Mouse (Mus musculus): ENCODE data around the gene Atn1. TPM values are rescaled to one million over a fixed set of nuclear protein-coding genes. Genes with fewer than 3 reads are reported as not detected.

Atn1 gene
- polyA plus RNA-seq, 1 experiment from 2014 or later = 9.3 TPM

GRCm38 (mm10) chr6:124723541-124723940, 32.8 kb downstream of the Atn1 start:
- Histone ChIP-seq H3K27me3 (ENCODE audit: control insufficient read depth, insufficient read depth, low read length) (no peaks in the 10 kb centered on the region), H3K9me3 (ENCODE audit: control insufficient read depth, low read length) (no peaks in the 10 kb centered on the region), H3K27ac (replicated peaks in 1 of 2; ENCODE audit: control insufficient read depth in 1 of 2, insufficient read depth in 1 of 2, low read depth in 2 of 2, low read length in 2 of 2) (no peak overlapping the region), H3K36me3 (ENCODE audit: control insufficient read depth, insufficient read depth, low read length) (no peaks in the 10 kb centered on the region), H3K4me2 (ENCODE audit: low read length) (no peak overlapping the region), H3K4me3 (ENCODE audit: control insufficient read depth in 1 of 2, insufficient read depth in 1 of 2, low read depth in 1 of 2, low read length in 2 of 2) (no peak overlapping the region), H3K9ac (ENCODE audit: low read length) (no peak overlapping the region), H3K4me1 (ENCODE audit: control insufficient read depth in 2 of 2, insufficient read depth in 2 of 2, low read length in 2 of 2) (peaks cover 0 to 3% of the 10 kb centered on the region in 2 experiments; a peak in 1 of 4 replicates)
- 72% methylated on average over 8 of the region's 8 CpGs for WGBS
- ATAC-seq (ENCODE audit: insufficient number of reproducible peaks, insufficient read depth, low FRiP score, low read depth) = no peak

- ATAC-seq (ENCODE audit: insufficient number of reproducible peaks, insufficient read depth, low FRiP score, low read depth) = no peak
These were observed 33.3 kb downstream of the Atn1 start for GRCm38 (mm10) chr6:124722876-124723473.

GRCm38 (mm10) chr6:124720904-124721303, 35.4 kb downstream of the Atn1 start:
- whole genome bisulfite sequencing = 71% methylated on average over 11 of the region's 11 CpGs
- ATAC-seq (ENCODE audit: insufficient number of reproducible peaks, insufficient read depth, low FRiP score, low read depth) = no peak
- Histone ChIP-seq H3K4me2 (ENCODE audit: low read length) (no peak overlapping the region), H3K9me3 (ENCODE audit: control insufficient read depth, low read length) (no peaks in the 10 kb centered on the region), H3K4me1 (ENCODE audit: control insufficient read depth in 2 of 2, insufficient read depth in 2 of 2, low read length in 2 of 2) (peaks cover 0 to 3% of the 10 kb centered on the region in 2 experiments; a peak in 1 of 4 replicates), H3K27me3 (ENCODE audit: control insufficient read depth, insufficient read depth, low read length) (no peaks in the 10 kb centered on the region), H3K36me3 (ENCODE audit: control insufficient read depth, insufficient read depth, low read length) (peaks cover 18% of the 10 kb centered on the region), H3K9ac (ENCODE audit: low read length) (no peak overlapping the region), H3K27ac (replicated peaks in 1 of 2; ENCODE audit: control insufficient read depth in 1 of 2, insufficient read depth in 1 of 2, low read depth in 2 of 2, low read length in 2 of 2) (no peak overlapping the region), H3K4me3 (ENCODE audit: control insufficient read depth in 1 of 2, insufficient read depth in 1 of 2, low read depth in 1 of 2, low read length in 2 of 2) (no peak overlapping the region)

More at GRCm38 (mm10) chr6:124722876-124723473, 33.3 kb downstream of the Atn1 start:
- no peaks in the 10 kb centered on the region for H3K36me3 ChIP-seq (ENCODE audit: control insufficient read depth, insufficient read depth, low read length)
- no peak overlapping the region for H3K27ac ChIP-seq (replicated peaks in 1 of 2; ENCODE audit: control insufficient read depth in 1 of 2, insufficient read depth in 1 of 2, low read depth in 2 of 2, low read length in 2 of 2)
- no peaks in the 10 kb centered on the region for H3K9me3 ChIP-seq (ENCODE audit: control insufficient read depth, low read length)
- 58% methylated on average over 6 of the region's 6 CpGs for WGBS
- H3K9ac ChIP-seq (ENCODE audit: low read length) = no peak overlapping the region
- no peak overlapping the region for H3K4me3 ChIP-seq (ENCODE audit: control insufficient read depth in 1 of 2, insufficient read depth in 1 of 2, low read depth in 1 of 2, low read length in 2 of 2)
- peaks cover 0 to 3% of the 10 kb centered on the region in 2 experiments; a peak in 1 of 4 replicates for H3K4me1 ChIP-seq (ENCODE audit: control insufficient read depth in 2 of 2, insufficient read depth in 2 of 2, low read length in 2 of 2)
- no peaks in the 10 kb centered on the region for H3K27me3 ChIP-seq (ENCODE audit: control insufficient read depth, insufficient read depth, low read length)
- no peak overlapping the region for H3K4me2 ChIP-seq (ENCODE audit: low read length)

GRCm38 (mm10) chr6:124719354-124719978, 36.9 kb downstream of the Atn1 start:
- no peak for ATAC-seq (ENCODE audit: insufficient number of reproducible peaks, insufficient read depth, low FRiP score, low read depth)
- no peaks in the 10 kb centered on the region for H3K27me3 ChIP-seq (ENCODE audit: control insufficient read depth, insufficient read depth, low read length)
- no peak overlapping the region for H3K4me2 ChIP-seq (ENCODE audit: low read length)
- H3K36me3 ChIP-seq (ENCODE audit: control insufficient read depth, insufficient read depth, low read length) = peaks cover 33% of the 10 kb centered on the region
- H3K4me3 ChIP-seq (ENCODE audit: control insufficient read depth in 1 of 2, insufficient read depth in 1 of 2, low read depth in 1 of 2, low read length in 2 of 2) = no peak overlapping the region
- 54% methylated on average over 7 of the region's 7 CpGs for WGBS
- no peaks in the 10 kb centered on the region for H3K9me3 ChIP-seq (ENCODE audit: control insufficient read depth, low read length)
- no peak overlapping the region for H3K9ac ChIP-seq (ENCODE audit: low read length)
- no peak overlapping the region for H3K27ac ChIP-seq (replicated peaks in 1 of 2; ENCODE audit: control insufficient read depth in 1 of 2, insufficient read depth in 1 of 2, low read depth in 2 of 2, low read length in 2 of 2)
- H3K4me1 ChIP-seq (ENCODE audit: control insufficient read depth in 2 of 2, insufficient read depth in 2 of 2, low read length in 2 of 2) = peaks cover 0 to 3% of the 10 kb centered on the region in 2 experiments; a peak in 1 of 4 replicates

- Histone ChIP-seq H3K27me3 (ENCODE audit: control insufficient read depth, insufficient read depth, low read length) (no peaks in the 10 kb centered on the region), H3K36me3 (ENCODE audit: control insufficient read depth, insufficient read depth, low read length) (peaks cover 40% of the 10 kb centered on the region), H3K27ac (replicated peaks in 1 of 2; ENCODE audit: control insufficient read depth in 1 of 2, insufficient read depth in 1 of 2, low read depth in 2 of 2, low read length in 2 of 2) (no peak overlapping the region), H3K9ac (ENCODE audit: low read length) (no peak overlapping the region), H3K4me2 (ENCODE audit: low read length) (no peak overlapping the region), H3K9me3 (ENCODE audit: control insufficient read depth, low read length) (no peaks in the 10 kb centered on the region), H3K4me1 (ENCODE audit: control insufficient read depth in 2 of 2, insufficient read depth in 2 of 2, low read length in 2 of 2) (peaks cover 4 to 7% of the 10 kb centered on the region in 2 experiments; a peak in 2 of 4 replicates), H3K4me3 (ENCODE audit: control insufficient read depth in 1 of 2, insufficient read depth in 1 of 2, low read depth in 1 of 2, low read length in 2 of 2) (no peak overlapping the region)
- WGBS = 65% methylated on average over 16 of the region's 16 CpGs
- ATAC-seq (ENCODE audit: insufficient number of reproducible peaks, insufficient read depth, low FRiP score, low read depth) = no peak
These were observed 37.6 kb downstream of the Atn1 start for GRCm38 (mm10) chr6:124718703-124719102.

- 74% methylated on average over 13 of the region's 13 CpGs for WGBS
- H3K9ac ChIP-seq (ENCODE audit: low read length) = no peak overlapping the region
- H3K4me1 ChIP-seq (ENCODE audit: control insufficient read depth in 2 of 2, insufficient read depth in 2 of 2, low read length in 2 of 2) = peaks cover 6 to 14% of the 10 kb centered on the region in 2 experiments
- no peaks in the 10 kb centered on the region for H3K27me3 ChIP-seq (ENCODE audit: control insufficient read depth, insufficient read depth, low read length)
- H3K36me3 ChIP-seq (ENCODE audit: control insufficient read depth, insufficient read depth, low read length) = peaks cover 45% of the 10 kb centered on the region
- no peak overlapping the region for H3K4me2 ChIP-seq (ENCODE audit: low read length)
- no peaks in the 10 kb centered on the region for H3K9me3 ChIP-seq (ENCODE audit: control insufficient read depth, low read length)
- no peak overlapping the region for H3K4me3 ChIP-seq (ENCODE audit: control insufficient read depth in 1 of 2, insufficient read depth in 1 of 2, low read depth in 1 of 2, low read length in 2 of 2)
- no peak for ATAC-seq (ENCODE audit: insufficient number of reproducible peaks, insufficient read depth, low FRiP score, low read depth)
- H3K27ac ChIP-seq (replicated peaks in 1 of 2; ENCODE audit: control insufficient read depth in 1 of 2, insufficient read depth in 1 of 2, low read depth in 2 of 2, low read length in 2 of 2) = no peak overlapping the region
These were observed 38.4 kb downstream of the Atn1 start for GRCm38 (mm10) chr6:124717968-124718367.

- WGBS = 69% methylated on average over 20 of the region's 20 CpGs
- peaks cover 7 to 16% of the 10 kb centered on the region in 2 experiments for H3K4me1 ChIP-seq (ENCODE audit: control insufficient read depth in 2 of 2, insufficient read depth in 2 of 2, low read length in 2 of 2)
- H3K4me2 ChIP-seq (ENCODE audit: low read length) = no peak overlapping the region
- H3K36me3 ChIP-seq (ENCODE audit: control insufficient read depth, insufficient read depth, low read length) = peaks cover 45% of the 10 kb centered on the region
- no peak overlapping the region for H3K27ac ChIP-seq (replicated peaks in 1 of 2; ENCODE audit: control insufficient read depth in 1 of 2, insufficient read depth in 1 of 2, low read depth in 2 of 2, low read length in 2 of 2)
- no peak overlapping the region for H3K9ac ChIP-seq (ENCODE audit: low read length)
- H3K27me3 ChIP-seq (ENCODE audit: control insufficient read depth, insufficient read depth, low read length) = no peaks in the 10 kb centered on the region
- no peak overlapping the region for H3K4me3 ChIP-seq (ENCODE audit: control insufficient read depth in 1 of 2, insufficient read depth in 1 of 2, low read depth in 1 of 2, low read length in 2 of 2)
- no peak for ATAC-seq (ENCODE audit: insufficient number of reproducible peaks, insufficient read depth, low FRiP score, low read depth)
- H3K9me3 ChIP-seq (ENCODE audit: control insufficient read depth, low read length) = no peaks in the 10 kb centered on the region
These were observed 39.3 kb downstream of the Atn1 start for GRCm38 (mm10) chr6:124716864-124717490.
